Mouse (Mus musculus) midbrain, embryonic 14.5 days (tissue): ENCODE results near the gene Rai1. TPM values are rescaled to one million over a fixed set of nuclear protein-coding genes. Genes with fewer than 3 reads are reported as not detected.

ENCODE experiments used
- ATAC-seq: fragments of 200-750 bp; cut with Nextera tagmentation; 2 replicates; pipeline ENCODE4 v1.8.0; 2017; ENCODE audit warnings: moderate number of reproducible peaks, moderate library complexity; ENCODE audit not compliant: low FRiP score, low TSS enrichment
- DNase-seq: peaks from one replicate; pipeline ENCODE4 v3.0.0-alpha.2; 2015
- H3K27ac ChIP-seq: fragments of 300-500 bp; sonication (generic); replicated peaks from 2 replicates; pipeline ENCODE4 v1.5.1; 2014; ENCODE audit warnings: mild to moderate bottlenecking, low read depth, low read length, moderate library complexity
- H3K27me3 ChIP-seq: fragments of 300-500 bp; sonication (generic); 2 replicates; pipeline ENCODE4 v1.6.1; 2014; ENCODE audit warnings: low read length, control low read depth, mixed read lengths; ENCODE audit not compliant: control insufficient read depth, insufficient read depth
- H3K36me3 ChIP-seq: fragments of 300-500 bp; sonication (generic); 2 replicates; pipeline ENCODE4 v1.6.1; 2014; ENCODE audit warnings: low read length, control low read depth; ENCODE audit not compliant: control insufficient read depth, insufficient read depth
- H3K4me1 ChIP-seq: fragments of 300-500 bp; sonication (generic); 2 replicates; pipeline ENCODE4 v1.6.1; 2014; ENCODE audit warnings: mild to moderate bottlenecking, antibody characterized with exemption, low read length, control low read depth; ENCODE audit not compliant: control insufficient read depth, insufficient read depth
- H3K4me2 ChIP-seq: fragments of 300-500 bp; sonication (generic); 2 replicates; pipeline ENCODE4 v1.6.1; 2014; ENCODE audit warnings: mild to moderate bottlenecking, low read length, moderate library complexity
- H3K4me3 ChIP-seq: fragments of 300-500 bp; sonication (generic); replicated peaks from 2 replicates; pipeline ENCODE4 v1.5.1; 2014; ENCODE audit warnings: low read depth, low read length
- H3K9ac ChIP-seq: fragments of 300-500 bp; sonication (generic); replicated peaks from 2 replicates; pipeline ENCODE4 v1.6.1; 2014; ENCODE audit warnings: mild to moderate bottlenecking, low read length, moderate library complexity
- H3K9me3 ChIP-seq: fragments of 300-500 bp; sonication (generic); 2 replicates; pipeline ENCODE4 v1.6.1; 2016; ENCODE audit warnings: low read length, control low read depth, mixed read lengths; ENCODE audit not compliant: control insufficient read depth
- WGBS: fragments of 180-500 bp; shearing (Covaris S2); extraction: QIAGEN DNeasy Blood & Tissue Kit; methylation state at CpG from one replicate; pipeline ENCODE4 v1.1.7; 2014; 5-methylcytosine and 5-hydroxymethylcytosine counted together
- polyA plus RNA-seq: library from polyadenylated mRNA; unstranded; fragments of >200 nt; fragmentation: Nextera tagmentation; extraction: Ambion mirVana; gene quantifications from 2 replicates; pipeline ENCODE4 v1.2.1, GENCODE M21; 2014

The Rai1 gene
- polyA plus RNA-seq, 1 experiment from 2014 or later: 37.7 TPM

DNA sequence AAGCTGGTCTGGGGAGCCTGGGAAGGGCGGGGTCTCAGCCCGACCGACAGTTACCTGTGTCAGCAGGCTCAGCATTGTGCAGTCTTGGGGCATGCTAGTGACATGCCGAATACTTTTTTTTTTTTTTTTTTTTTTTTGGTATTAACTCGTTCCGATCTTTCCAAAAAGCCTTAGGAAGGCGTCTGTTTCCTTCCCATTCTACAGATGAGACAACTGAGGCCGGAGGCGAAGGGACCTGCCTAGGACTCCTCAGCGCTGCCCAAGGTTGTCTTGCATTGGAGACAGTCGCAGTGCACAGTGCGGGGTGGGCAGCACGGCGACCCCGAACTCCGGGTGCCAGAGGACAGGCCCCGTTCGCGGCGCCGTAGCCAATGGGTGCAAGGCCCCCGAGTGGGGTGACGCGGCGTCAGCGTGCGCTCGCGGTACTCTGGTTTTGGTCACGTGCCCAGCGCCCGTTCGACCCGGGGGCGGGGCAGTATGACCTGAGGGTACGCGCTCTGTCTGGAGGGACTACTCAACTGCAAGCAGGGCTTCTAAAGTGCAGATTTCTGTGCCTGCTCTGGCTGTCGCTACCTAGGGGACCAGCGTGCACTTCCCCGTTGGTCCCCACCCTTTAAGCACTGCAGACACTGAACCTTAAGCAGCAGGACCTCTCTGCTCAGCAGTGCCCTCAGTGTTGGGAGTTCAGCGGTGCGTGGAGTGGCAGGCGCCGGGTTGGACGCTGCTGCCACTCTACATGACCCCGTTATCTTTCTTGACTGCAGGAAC lies 117.8 kb downstream of the Rai1 start, which contains the start of gene Srebf1:
Gene Srebf1, minus strand, starts transcription at position 113 of the 768 bp plus-strand sequence.
- Histone ChIP-seq H3K9me3 (no peaks in the 10 kb centered on the region), H3K4me1 (peaks cover 10% of the 10 kb centered on the region), H3K36me3 (no peaks in the 10 kb centered on the region), H3K27me3 (no peaks in the 10 kb centered on the region), H3K4me2 (peak within 1 kb of the TSS; percentile 56), H3K4me3 (peak within 1 kb of the TSS; percentile 23), H3K27ac (peak within 1 kb of the TSS; percentile 26), H3K9ac (no peak within 1 kb of the TSS; the same call in 1 of the 2 replicates)
- 5% methylated on average over 46 of the region's 46 CpGs for WGBS
- peak; percentile 65; the same call in 1 of the 2 replicates for ATAC-seq
- DNase-seq: peak; percentile 78

DNA sequence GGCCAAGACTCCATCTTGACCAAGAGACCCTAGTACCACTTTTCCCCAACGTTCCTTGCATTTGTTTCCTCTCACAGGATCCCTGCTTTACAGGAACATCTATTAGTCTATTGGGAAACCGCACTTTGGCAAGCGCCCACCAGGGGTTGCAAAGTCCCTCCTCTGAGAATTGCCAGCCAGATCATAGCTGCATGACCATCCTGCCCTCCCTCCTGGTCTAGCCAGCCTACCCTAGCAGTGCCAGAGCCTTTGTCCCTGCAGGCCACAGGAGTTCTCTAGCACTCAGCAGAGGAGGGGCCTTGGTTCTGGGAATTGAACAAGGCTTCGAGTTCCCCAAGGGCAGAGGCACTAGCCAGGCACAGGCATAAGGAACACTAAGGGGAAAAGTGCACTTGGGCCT lies 119.9 kb downstream of the Rai1 start:
- ATAC-seq (no peak), DNase-seq (no peak)
- H3K36me3 ChIP-seq: peaks cover 13% of the 10 kb centered on the region; the same call in 1 of the 2 replicates
- 64% methylated on average over 4 of the region's 4 CpGs for WGBS
- no peak overlapping the region for H3K9ac ChIP-seq
- H3K27ac ChIP-seq: no peak overlapping the region
- H3K4me2 ChIP-seq: no peak overlapping the region
- H3K9me3 ChIP-seq: no peaks in the 10 kb centered on the region
- peaks cover 10% of the 10 kb centered on the region for H3K4me1 ChIP-seq
- no peaks in the 10 kb centered on the region for H3K27me3 ChIP-seq
- H3K4me3 ChIP-seq: no peak overlapping the region

DNA sequence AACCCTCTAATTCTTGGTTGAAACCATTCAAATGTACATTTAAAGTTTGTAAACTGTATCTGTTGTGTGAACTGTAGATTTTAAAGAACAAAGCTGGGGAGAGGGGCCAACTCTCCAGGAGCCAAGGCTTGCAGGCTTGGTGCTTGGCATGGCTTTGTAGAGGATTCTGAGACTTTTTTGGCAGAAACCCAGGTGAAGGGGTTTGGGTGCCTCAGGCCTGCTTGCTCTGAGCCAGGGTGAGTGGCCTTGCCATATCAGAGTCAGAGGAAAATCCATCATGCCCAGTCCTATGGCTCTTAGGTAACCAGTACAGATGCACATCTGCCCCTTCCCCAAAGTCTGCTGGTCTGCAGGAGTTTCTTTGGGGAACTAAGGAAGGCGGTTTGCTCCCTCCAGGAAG lies 121.1 kb downstream of the Rai1 start:
- 55% methylated on average over 1 of the region's 1 CpGs for WGBS
- no peak for DNase-seq
- peaks cover 7% of the 10 kb centered on the region for H3K4me1 ChIP-seq
- no peak overlapping the region for H3K4me3 ChIP-seq
- no peak for ATAC-seq
- no peak overlapping the region for H3K27ac ChIP-seq
- H3K4me2 ChIP-seq: no peak overlapping the region
- H3K9me3 ChIP-seq: no peaks in the 10 kb centered on the region
- no peak overlapping the region for H3K9ac ChIP-seq
- H3K36me3 ChIP-seq: peaks cover 20% of the 10 kb centered on the region; the same call in 1 of the 2 replicates
- H3K27me3 ChIP-seq: no peaks in the 10 kb centered on the region

DNA sequence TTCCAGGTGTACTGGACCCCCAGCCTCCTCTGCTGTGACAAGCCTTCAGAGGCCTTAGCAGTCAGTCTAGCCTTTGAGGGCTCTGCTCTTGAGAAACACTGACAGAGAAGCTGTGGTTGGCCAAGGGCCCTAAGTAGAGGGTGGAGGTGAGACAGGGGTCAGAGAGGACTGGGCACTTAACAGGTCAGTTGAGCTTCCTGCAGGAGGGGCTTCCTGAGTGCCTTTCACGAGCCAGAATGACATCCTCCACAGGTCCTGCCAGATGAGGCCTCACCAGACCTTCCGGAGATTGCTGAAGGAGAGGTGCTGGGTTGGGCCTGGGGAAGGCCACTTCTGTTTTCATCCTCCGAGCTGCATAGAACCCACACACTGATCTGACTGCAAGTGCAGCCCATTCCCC lies 123.7 kb downstream of the Rai1 start:
- Histone ChIP-seq H3K27me3 (no peaks in the 10 kb centered on the region), H3K9me3 (no peaks in the 10 kb centered on the region), H3K9ac (no peak overlapping the region), H3K4me1 (no peaks in the 10 kb centered on the region), H3K36me3 (peaks cover 20% of the 10 kb centered on the region; the same call in 1 of the 2 replicates), H3K4me3 (no peak overlapping the region), H3K4me2 (no peak overlapping the region), H3K27ac (no peak overlapping the region)
- DNase-seq (no peak), ATAC-seq (no peak)
- WGBS: 76% methylated on average over 3 of the region's 3 CpGs

DNA sequence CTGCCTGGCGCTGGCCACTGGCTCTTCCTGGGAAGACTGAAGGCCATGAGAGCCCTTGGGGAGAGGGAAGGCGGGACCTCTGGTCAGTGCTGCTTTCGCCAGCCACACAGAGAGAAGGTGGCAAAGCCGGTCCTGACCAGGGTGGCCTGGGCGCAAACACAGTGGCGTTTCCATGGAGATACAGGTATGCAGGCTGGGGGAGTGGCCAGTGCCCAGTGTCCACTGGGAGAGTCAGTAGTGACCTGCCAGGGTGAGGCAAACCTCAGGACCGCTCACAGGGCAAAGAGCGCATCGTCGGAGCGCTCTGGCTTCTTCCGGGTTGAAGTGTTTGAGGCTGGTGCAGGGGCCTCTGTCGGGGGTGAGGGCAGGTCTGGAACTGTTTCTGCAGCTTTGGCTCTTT lies 125.0 kb downstream of the Rai1 start:
- 77% methylated on average over 13 of the region's 13 CpGs for whole genome bisulfite sequencing
- Histone ChIP-seq H3K9ac (no peak overlapping the region), H3K9me3 (no peaks in the 10 kb centered on the region), H3K4me1 (no peaks in the 10 kb centered on the region), H3K4me3 (no peak overlapping the region), H3K27ac (no peak overlapping the region), H3K4me2 (no peak overlapping the region), H3K27me3 (no peaks in the 10 kb centered on the region), H3K36me3 (peaks cover 20% of the 10 kb centered on the region; the same call in 1 of the 2 replicates)
- DNase-seq (no peak), ATAC-seq (no peak)

DNA sequence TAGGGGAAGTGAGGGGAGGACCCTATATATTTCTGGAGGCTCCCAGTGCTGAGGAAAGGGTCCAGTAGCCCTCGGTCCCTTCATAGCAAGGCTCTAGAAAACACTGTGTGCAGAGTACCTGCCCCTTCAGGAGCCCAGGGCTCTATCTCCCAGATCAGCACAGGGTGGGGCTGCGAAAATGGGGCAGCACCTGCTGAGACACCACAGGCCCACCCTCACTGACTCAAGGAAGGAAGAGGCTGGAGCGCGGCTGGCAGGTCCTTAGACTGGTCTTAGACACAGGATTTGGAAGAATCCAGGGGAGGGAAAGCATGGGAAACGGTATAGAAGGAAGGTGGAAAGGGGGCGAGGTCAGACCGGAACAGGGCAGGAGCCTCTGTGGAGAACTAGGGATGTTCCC lies 125.7 kb downstream of the Rai1 start:
- no peaks in the 10 kb centered on the region for H3K27me3 ChIP-seq
- no peak for ATAC-seq
- no peaks in the 10 kb centered on the region for H3K9me3 ChIP-seq
- no peak overlapping the region for H3K27ac ChIP-seq
- no peak for DNase-seq
- no peak overlapping the region for H3K4me3 ChIP-seq
- no peak overlapping the region for H3K9ac ChIP-seq
- H3K4me2 ChIP-seq: no peak overlapping the region
- WGBS: 87% methylated on average over 7 of the region's 7 CpGs
- no peaks in the 10 kb centered on the region for H3K4me1 ChIP-seq
- H3K36me3 ChIP-seq: peaks cover 24% of the 10 kb centered on the region; the same call in 1 of the 2 replicates

DNA sequence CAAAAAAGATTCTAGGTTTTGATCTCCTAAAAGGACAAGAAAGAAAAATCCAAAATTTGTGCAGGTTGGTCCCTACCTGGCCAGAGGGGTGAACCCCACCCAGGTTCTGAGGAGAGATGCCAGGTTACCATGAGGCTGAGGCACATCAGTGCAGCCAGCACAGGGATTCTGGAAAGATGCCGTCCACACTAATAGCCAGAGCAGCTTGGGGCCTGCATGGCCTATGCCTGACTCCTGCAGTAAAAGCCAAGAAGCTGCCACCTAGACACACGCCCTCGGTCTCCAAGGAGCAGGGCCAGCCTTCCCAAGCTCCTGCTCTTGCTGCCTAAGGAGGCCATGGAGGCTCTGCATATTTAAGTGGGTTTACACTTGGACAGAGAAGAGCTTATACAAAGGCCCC lies 126.5 kb downstream of the Rai1 start:
- Histone ChIP-seq H3K4me3 (no peak overlapping the region), H3K27ac (no peak overlapping the region), H3K27me3 (no peaks in the 10 kb centered on the region), H3K4me1 (no peaks in the 10 kb centered on the region), H3K4me2 (no peak overlapping the region), H3K9me3 (no peaks in the 10 kb centered on the region), H3K36me3 (peaks cover 24% of the 10 kb centered on the region; the same call in 1 of the 2 replicates), H3K9ac (0 out of 2 replicates have a peak overlapping the region, but pooled peaks have one; percentile 6)
- 47% methylated on average over 3 of the region's 3 CpGs for WGBS
- ATAC-seq (no peak), DNase-seq (no peak)

DNA sequence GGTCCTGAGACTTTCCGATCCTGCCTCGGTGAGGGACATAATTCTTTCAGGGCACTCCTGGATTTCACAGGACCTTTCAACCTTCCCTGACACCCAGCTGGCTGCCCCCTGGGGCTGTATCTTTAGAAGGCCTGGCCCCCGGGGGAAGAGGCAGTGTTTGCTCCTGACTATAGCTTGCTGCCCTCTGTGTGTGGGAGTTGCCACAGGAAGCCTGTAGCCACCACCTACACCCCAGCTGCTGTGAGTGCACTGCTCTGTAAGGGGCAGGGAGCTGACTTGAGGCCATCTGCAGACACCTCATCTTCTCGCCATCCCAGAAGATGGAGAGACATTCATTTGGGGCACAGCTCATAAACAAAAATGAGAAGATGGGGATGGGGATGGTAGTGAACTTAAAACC lies 127.1 kb downstream of the Rai1 start:
- no peak overlapping the region for H3K9ac ChIP-seq
- peaks cover 30% of the 10 kb centered on the region for H3K36me3 ChIP-seq
- ATAC-seq (no peak), DNase-seq (no peak)
- H3K4me3 ChIP-seq: no peak overlapping the region
- 42% methylated on average over 4 of the region's 4 CpGs for WGBS
- no peaks in the 10 kb centered on the region for H3K9me3 ChIP-seq
- H3K27ac ChIP-seq: no peak overlapping the region
- H3K27me3 ChIP-seq: no peaks in the 10 kb centered on the region
- no peak overlapping the region for H3K4me2 ChIP-seq
- no peaks in the 10 kb centered on the region for H3K4me1 ChIP-seq
